Mouse (Mus musculus) MEL (cell line): ENCODE results near the gene Ptprq.

Source experiments
- CTCF ChIP-seq, 3 experiments: IDR thresholded peaks in 2 of 3; conservative IDR thresholded peaks in 1 of 3; 2 replicates each; pipeline ENCODE4 v1.5.1; 2011 to 2012; ENCODE audit warnings: low read length in 3 of 3, low read depth in 2 of 3, mild to moderate bottlenecking in 2 of 3, improper control_type of control experiment in 1 of 3, inconsistent platforms in 1 of 3, mixed read lengths in 1 of 3, moderate library complexity in 1 of 3; ENCODE audit not compliant: control insufficient read depth in 1 of 3, insufficient read depth in 1 of 3, poor library complexity in 1 of 3, severe bottlenecking in 1 of 3
- GABPA ChIP-seq: IDR thresholded peaks from 2 replicates; pipeline ENCODE4 v1.6.1; 2012; ENCODE audit warnings: low read depth, mild to moderate bottlenecking, inconsistent platforms, low read length, improper control_type of control experiment, moderate library complexity
- POLR2AphosphoS5 ChIP-seq: IDR thresholded peaks from 2 replicates; pipeline ENCODE4 v1.6.1; 2012; ENCODE audit warnings: low read depth, borderline replicate concordance, mild to moderate bottlenecking, inconsistent platforms, low read length, moderate library complexity, mixed read lengths
- SIN3A ChIP-seq: IDR thresholded peaks from 2 replicates; pipeline ENCODE4 v1.6.1; 2012; ENCODE audit warnings: low read length, improper control_type of control experiment, inconsistent platforms
- TAL1 ChIP-seq: IDR thresholded peaks from 2 replicates; pipeline ENCODE4 v1.6.1; 2012; ENCODE audit warnings: mild to moderate bottlenecking, inconsistent platforms, low read length, moderate library complexity, mixed read lengths
- USF1 ChIP-seq: IDR thresholded peaks from 2 replicates; pipeline ENCODE4 v1.6.1; 2014; ENCODE audit warnings: low read depth, mild to moderate bottlenecking, inconsistent platforms, low read length, improper control_type of control experiment, moderate library complexity

- no peak for TF ChIP-seq CTCF (IDR thresholded peaks at IDR 0.05 in 2 of 3, conservative IDR thresholded peaks at IDR 0.05 in 1 of 3; ENCODE audit: control insufficient read depth in 1 of 3, insufficient read depth in 1 of 3, low read depth in 2 of 3, low read length in 3 of 3, poor library complexity in 1 of 3, severe bottlenecking in 1 of 3)
- TF ChIP-seq GABPA = no peak
- no peak for TF ChIP-seq USF1
- TF ChIP-seq SIN3A = no peak
- TF ChIP-seq POLR2AphosphoS5 = no peak
- TF ChIP-seq TAL1 = no peak
These were observed at the start of gene Ptprq for GRCm38 (mm10) chr10:107719806-107720205.
